Mouse (Mus musculus) erythroblast, embryonic 14.5 days (primary cell): ENCODE measurements around the gene Clec16a.

Experiments used
- GATA1 ChIP-seq: IDR thresholded peaks from 2 replicates; pipeline ENCODE4 v1.6.1; 2012; ENCODE audit warnings: low read length, inconsistent platforms, mixed read lengths
- TAL1 ChIP-seq: IDR thresholded peaks from 3 replicates; pipeline ENCODE4 v1.6.1; 2012; ENCODE audit warnings: low read length, inconsistent platforms, mixed read lengths

DNA sequence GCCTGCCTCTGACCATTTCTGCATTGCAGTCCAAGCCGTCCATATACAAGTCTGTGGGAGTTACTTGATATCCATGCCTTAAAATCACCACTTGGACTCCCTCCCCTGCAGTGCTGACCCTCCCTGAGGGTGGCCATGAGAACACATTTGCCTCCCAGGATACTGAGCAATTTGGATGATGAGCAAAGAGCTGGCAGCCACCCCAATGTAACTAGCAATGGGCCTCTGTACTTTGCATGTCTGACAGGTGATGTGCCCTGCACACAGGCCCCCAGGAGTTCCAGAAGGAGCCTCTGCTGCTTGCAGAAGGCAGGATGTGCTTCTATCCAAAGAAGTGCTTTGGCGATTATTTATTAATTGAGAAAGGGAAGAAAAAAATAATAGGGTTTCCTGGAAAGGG is 167.9 kb downstream of the Clec16a start:
- TF ChIP-seq GATA1 (no peak), TAL1 (no peak)
